Mouse (Mus musculus): ENCODE data around the gene Drap1.

GRCm38 (mm10) chr19:5449673-5450072 is 24.9 kb upstream of the Drap1 start:
- TF ChIP-seq CTCF (IDR thresholded peaks at IDR 0.05; ENCODE audit: low read depth) (no peak), EP300 (IDR thresholded peaks at IDR 0.05; ENCODE audit: low read depth) (no peak)
